Mouse (Mus musculus) B cell, adult 67 days (primary cell): ENCODE measurements around the gene Psg17. TPM values are rescaled to one million over a fixed set of nuclear protein-coding genes. Genes with fewer than 3 reads are reported as not detected.

ENCODE experiments used
- total RNA-seq, 2 experiments: library from RNA; stranded (reverse); gene quantifications; 4 replicates each; pipeline ENCODE4 v1.2.4; 2023

Gene Psg17
- not detected for total RNA-seq

GRCm38 (mm10) chr7:18821507-18821906 is at the start of gene Psg17:
Psg17 (minus strand) TSS chr7:18821607.

GRCm38 (mm10) chr7:18871031-18871430 is 49.6 kb upstream of the Psg17 start, which contains the start of gene Pglyrp1:
Pglyrp1 (plus strand) TSS chr7:18871331.

GRCm38 (mm10) chr7:18839865-18840264 is 18.5 kb upstream of the Psg17 start, which contains the start of gene Mill2:
Mill2 (plus strand) TSS chr7:18839966.

GRCm38 (mm10) chr7:18798420-18798819 is 23.0 kb downstream of the Psg17 start, which contains the start of gene Psg19:
Psg19 (minus strand) TSS chr7:18798520.

Other genes with a start within 250 kb of the Psg17 start
- not detected for gene Psg23, start 205.1 kb downstream of the Psg17 start, total RNA-seq
- not detected for gene Psg21, start 164.9 kb downstream of the Psg17 start, total RNA-seq
- not detected for gene Psg20, start 135.4 kb downstream of the Psg17 start, total RNA-seq
- gene Psg22, start 103.5 kb downstream of the Psg17 start, total RNA-seq: not detected
- not detected for gene Psg19, start 23.1 kb downstream of the Psg17 start, total RNA-seq
- gene Mill2, start 18.4 kb upstream of the Psg17 start, total RNA-seq: not detected
- gene Pglyrp1, start 49.7 kb upstream of the Psg17 start, total RNA-seq: 10 to 100 TPM; 23.8 TPM
- 10 to 100 TPM; 22.8 to 37.2 TPM for gene Ccdc61, start 88.8 kb upstream of the Psg17 start, total RNA-seq
- gene Nova2, start 104.3 kb upstream of the Psg17 start, total RNA-seq: not detected
- gene Nanos2, start 165.8 kb upstream of the Psg17 start, total RNA-seq: not detected
- 1 to 10 TPM; 1.4 to 1.8 TPM for gene Mypop, start 169.6 kb upstream of the Psg17 start, total RNA-seq
- 10 to 100 TPM; 32.3 to 33.9 TPM for gene Irf2bp1, start 182.4 kb upstream of the Psg17 start, total RNA-seq
- not detected for gene Foxa3, start 201.9 kb upstream of the Psg17 start, total RNA-seq
- 100 to 1,000 TPM; 109 to 118 TPM for gene Sympk, start 202.8 kb upstream of the Psg17 start, total RNA-seq
- gene Rsph6a, start 233.1 kb upstream of the Psg17 start, total RNA-seq: under 1 TPM in 1 of 2 experiments, not detected in 1; 0.58 TPM